Mouse (Mus musculus): ENCODE results near the gene Sumo3.

- no peak for TF ChIP-seq CTCF (IDR thresholded peaks at IDR 0.05; ENCODE audit: low read depth)
- no peak for TF ChIP-seq EP300 (IDR thresholded peaks at IDR 0.05; ENCODE audit: low read depth)
These were observed 20.1 kb downstream of the Sumo3 start for GRCm38 (mm10) chr10:77626036-77626435.
